Mouse (Mus musculus): Measurements from ENCODE around the gene Cela2a. TPM values are rescaled to one million over a fixed set of nuclear protein-coding genes. Genes with fewer than 3 reads are reported as not detected.

Gene Cela2a
- polyA plus RNA-seq, 2 experiments: 0.19 TPM; not detected in 1

DNA sequence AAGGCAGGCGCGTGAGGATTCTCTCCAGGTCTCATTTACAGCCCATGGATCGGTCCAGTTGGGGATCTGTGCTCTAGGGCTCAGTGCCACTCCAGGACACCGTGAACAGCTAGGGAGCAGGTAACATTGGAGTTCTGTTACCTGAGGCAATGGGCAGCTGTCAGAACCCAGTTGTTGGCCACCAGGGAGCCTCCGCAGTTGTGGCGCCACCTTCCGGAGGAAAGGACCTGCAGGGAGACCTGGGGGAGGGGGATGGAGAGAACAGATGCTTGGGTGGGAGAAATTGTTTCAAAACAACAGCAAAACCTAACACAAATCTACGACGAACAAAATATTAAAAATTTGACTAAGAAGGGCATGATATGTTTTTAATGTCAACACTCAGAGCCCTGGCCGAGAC, 3.9 kb downstream of the Cela2a start:
- H3K4me1 ChIP-seq (ENCODE audit: control insufficient read depth, insufficient read depth, low read length): no peaks in the 10 kb centered on the region
- no peak overlapping the region for H3K27ac ChIP-seq (replicated peaks; ENCODE audit: low read depth, low read length)
- no peaks in the 10 kb centered on the region for H3K9me3 ChIP-seq (ENCODE audit: control insufficient read depth, low read length)
- WGBS: 67% methylated on average over 10 of the region's 10 CpGs
- ATAC-seq (ENCODE audit: low FRiP score, low read depth): no peak
- no peaks in the 10 kb centered on the region for H3K27me3 ChIP-seq (ENCODE audit: control insufficient read depth, insufficient read depth, low read length)
- H3K36me3 ChIP-seq (ENCODE audit: control insufficient read depth, insufficient read depth, low read length): no peaks in the 10 kb centered on the region
- no peak overlapping the region for H3K4me2 ChIP-seq (replicated peaks; ENCODE audit: low read depth, low read length, severe bottlenecking)
- no peak overlapping the region for H3K9ac ChIP-seq (ENCODE audit: low read depth, low read length, severe bottlenecking)
- no peak for DNase-seq (ENCODE audit: low spot score)
- TF ChIP-seq POLR2A (IDR thresholded peaks at IDR 0.05; ENCODE audit: borderline replicate concordance, extremely low read depth, insufficient read depth, insufficient read length): no peak
- H3K4me3 ChIP-seq (replicated peaks; ENCODE audit: low read length): no peak overlapping the region

DNA sequence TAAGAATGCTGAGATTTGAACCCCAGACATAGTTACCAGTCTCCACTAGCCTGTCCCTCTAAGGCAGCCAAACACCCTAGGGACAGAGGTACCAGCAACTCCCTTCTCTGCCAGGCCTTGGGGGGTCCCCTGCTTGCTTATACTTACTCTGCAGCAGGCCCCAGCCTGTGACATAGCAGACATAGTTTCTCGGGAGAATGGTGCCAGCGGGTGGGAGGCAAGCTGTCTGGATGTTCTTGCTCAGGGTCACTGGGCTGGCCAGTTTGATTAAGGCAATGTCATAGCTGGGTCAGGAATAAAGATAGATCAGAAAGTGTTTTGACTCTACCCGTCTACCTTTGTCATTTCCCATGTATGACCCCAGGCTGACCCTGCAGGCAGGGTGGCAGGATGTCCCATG, 4.8 kb downstream of the Cela2a start:
- no peak for ATAC-seq (ENCODE audit: low FRiP score, low read depth)
- WGBS: 69% methylated on average over 3 of the region's 3 CpGs

DNA sequence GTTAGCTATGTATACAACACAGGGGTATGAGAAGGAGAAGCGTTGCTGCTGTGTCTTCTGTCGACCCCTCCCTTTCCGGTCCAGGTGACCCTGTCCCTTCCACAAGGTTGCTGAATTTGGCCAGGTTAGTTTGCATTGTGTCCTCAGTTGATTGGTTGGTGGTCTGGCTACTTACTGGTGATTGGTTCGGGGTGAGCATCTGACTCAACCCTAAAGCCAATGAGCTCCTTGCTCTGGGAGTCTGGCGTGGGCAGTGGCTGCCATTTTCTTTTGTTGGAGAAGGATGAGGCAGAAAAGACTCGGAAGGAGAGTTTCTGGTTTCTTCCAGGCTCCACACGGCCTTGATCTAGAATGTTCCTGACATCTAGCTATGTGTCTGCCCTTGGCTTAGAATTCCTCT, 6.6 kb downstream of the Cela2a start:
- Histone ChIP-seq H3K27me3 (ENCODE audit: control insufficient read depth, insufficient read depth, low read length) (no peaks in the 10 kb centered on the region), H3K4me3 (replicated peaks; ENCODE audit: low read length) (no peak overlapping the region), H3K9ac (ENCODE audit: low read depth, low read length, severe bottlenecking) (no peak overlapping the region), H3K9me3 (ENCODE audit: control insufficient read depth, low read length) (no peaks in the 10 kb centered on the region), H3K4me1 (ENCODE audit: control insufficient read depth, insufficient read depth, low read length) (no peaks in the 10 kb centered on the region), H3K4me2 (replicated peaks; ENCODE audit: low read depth, low read length, severe bottlenecking) (no peak overlapping the region), H3K27ac (replicated peaks; ENCODE audit: low read depth, low read length) (no peak overlapping the region), H3K36me3 (ENCODE audit: control insufficient read depth, insufficient read depth, low read length) (peaks cover 17% of the 10 kb centered on the region)
- TF ChIP-seq POLR2A (IDR thresholded peaks at IDR 0.05; ENCODE audit: borderline replicate concordance, extremely low read depth, insufficient read depth, insufficient read length): no peak
- 87% methylated on average over 7 of the region's 7 CpGs for WGBS
- ATAC-seq (ENCODE audit: low FRiP score, low read depth) (no peak), DNase-seq (ENCODE audit: low spot score) (no peak)

More for the DNA sequence above, 4.8 kb downstream of the Cela2a start:
- Histone ChIP-seq H3K27me3 (ENCODE audit: control insufficient read depth, insufficient read depth, low read length) (no peaks in the 10 kb centered on the region), H3K4me1 (ENCODE audit: control insufficient read depth, insufficient read depth, low read length) (no peaks in the 10 kb centered on the region), H3K9ac (ENCODE audit: low read depth, low read length, severe bottlenecking) (no peak overlapping the region), H3K27ac (replicated peaks; ENCODE audit: low read depth, low read length) (no peak overlapping the region), H3K4me2 (replicated peaks; ENCODE audit: low read depth, low read length, severe bottlenecking) (no peak overlapping the region), H3K4me3 (replicated peaks; ENCODE audit: low read length) (no peak overlapping the region), H3K36me3 (ENCODE audit: control insufficient read depth, insufficient read depth, low read length) (peaks cover 2% of the 10 kb centered on the region; the same call in 1 of the 2 replicates), H3K9me3 (ENCODE audit: control insufficient read depth, low read length) (no peaks in the 10 kb centered on the region)
- no peak for DNase-seq (ENCODE audit: low spot score)
- TF ChIP-seq POLR2A (IDR thresholded peaks at IDR 0.05; ENCODE audit: borderline replicate concordance, extremely low read depth, insufficient read depth, insufficient read length): no peak

DNA sequence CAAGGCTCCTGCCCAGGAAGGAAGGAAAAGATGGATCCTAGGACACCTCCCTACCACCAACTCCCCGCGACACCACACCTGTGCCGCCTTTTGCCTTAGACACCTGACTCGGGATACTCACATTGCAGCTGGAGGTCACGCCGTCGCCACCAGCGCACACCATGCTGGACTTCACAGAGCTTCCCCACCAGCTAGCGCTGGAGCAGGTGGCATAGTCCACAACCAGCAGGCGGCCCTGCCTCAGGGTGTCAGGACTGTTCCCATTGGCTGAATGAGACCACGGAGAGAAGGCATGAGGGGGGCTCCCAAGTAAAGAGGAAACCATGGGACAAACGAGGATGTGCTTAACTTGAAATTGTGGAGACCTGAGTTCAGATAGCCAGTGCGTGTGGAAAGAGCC, 7.1 kb downstream of the Cela2a start:
- ATAC-seq (ENCODE audit: low FRiP score, low read depth) (no peak), DNase-seq (ENCODE audit: low spot score) (no peak)
- no peak for TF ChIP-seq POLR2A (IDR thresholded peaks at IDR 0.05; ENCODE audit: borderline replicate concordance, extremely low read depth, insufficient read depth, insufficient read length)
- H3K4me2 ChIP-seq (replicated peaks; ENCODE audit: low read depth, low read length, severe bottlenecking): no peak overlapping the region
- H3K36me3 ChIP-seq (ENCODE audit: control insufficient read depth, insufficient read depth, low read length): peaks cover 20% of the 10 kb centered on the region
- H3K4me3 ChIP-seq (replicated peaks; ENCODE audit: low read length): no peak overlapping the region
- no peaks in the 10 kb centered on the region for H3K4me1 ChIP-seq (ENCODE audit: control insufficient read depth, insufficient read depth, low read length)
- H3K9me3 ChIP-seq (ENCODE audit: control insufficient read depth, low read length): no peaks in the 10 kb centered on the region
- no peaks in the 10 kb centered on the region for H3K27me3 ChIP-seq (ENCODE audit: control insufficient read depth, insufficient read depth, low read length)
- 90% methylated on average over 13 of the region's 13 CpGs for WGBS
- H3K9ac ChIP-seq (ENCODE audit: low read depth, low read length, severe bottlenecking): no peak overlapping the region
- no peak overlapping the region for H3K27ac ChIP-seq (replicated peaks; ENCODE audit: low read depth, low read length)

DNA sequence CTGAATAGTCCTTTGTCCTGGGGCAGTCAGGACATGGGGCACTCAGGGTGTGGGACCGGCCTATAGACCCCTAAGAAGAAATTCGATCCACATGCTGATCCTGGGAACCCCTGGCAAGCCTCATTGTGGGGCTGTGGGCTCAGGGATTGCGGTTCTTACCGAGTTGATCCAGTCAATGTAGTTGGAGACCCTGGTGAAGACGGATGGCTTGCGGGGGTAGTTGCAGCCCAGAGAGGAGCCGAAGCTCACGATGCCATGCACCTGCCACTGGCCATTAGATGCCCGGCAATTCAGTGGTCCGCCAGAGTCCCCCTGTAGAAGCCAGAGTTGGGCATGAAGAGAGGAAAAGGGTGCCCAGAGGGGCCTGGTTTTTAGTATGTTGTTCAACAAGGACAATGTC, 8.3 kb downstream of the Cela2a start:
- DNase-seq (ENCODE audit: low spot score) (no peak), ATAC-seq (ENCODE audit: low FRiP score, low read depth) (no peak)
- Histone ChIP-seq H3K4me2 (replicated peaks; ENCODE audit: low read depth, low read length, severe bottlenecking) (no peak overlapping the region), H3K27me3 (ENCODE audit: control insufficient read depth, insufficient read depth, low read length) (no peaks in the 10 kb centered on the region), H3K9ac (ENCODE audit: low read depth, low read length, severe bottlenecking) (no peak overlapping the region), H3K27ac (replicated peaks; ENCODE audit: low read depth, low read length) (no peak overlapping the region), H3K4me1 (ENCODE audit: control insufficient read depth, insufficient read depth, low read length) (no peaks in the 10 kb centered on the region), H3K4me3 (replicated peaks; ENCODE audit: low read length) (no peak overlapping the region), H3K9me3 (ENCODE audit: control insufficient read depth, low read length) (no peaks in the 10 kb centered on the region), H3K36me3 (ENCODE audit: control insufficient read depth, insufficient read depth, low read length) (peaks cover 31% of the 10 kb centered on the region)
- TF ChIP-seq POLR2A (IDR thresholded peaks at IDR 0.05; ENCODE audit: borderline replicate concordance, extremely low read depth, insufficient read depth, insufficient read length): no peak
- 73% methylated on average over 10 of the region's 10 CpGs for WGBS

All from limb, embryonic 14.5 days (tissue).